Mouse (Mus musculus) erythroblast, embryonic 14.5 days (primary cell): ENCODE data around the gene Serpinb6a.

ENCODE experiments used
- GATA1 ChIP-seq: IDR thresholded peaks from 2 replicates; pipeline ENCODE4 v1.6.1; 2012; ENCODE audit warnings: low read length, inconsistent platforms, mixed read lengths
- TAL1 ChIP-seq: IDR thresholded peaks from 3 replicates; pipeline ENCODE4 v1.6.1; 2012; ENCODE audit warnings: low read length, inconsistent platforms, mixed read lengths

GRCm38 (mm10) chr13:34050479-34050878, 47.9 kb upstream of the Serpinb6a start:
- TF ChIP-seq GATA1 (no peak), TAL1 (no peak)
